Mouse (Mus musculus): ENCODE results near the gene Arrdc5. TPM values are rescaled to one million over a fixed set of nuclear protein-coding genes. Genes with fewer than 3 reads are reported as not detected.

The Arrdc5 gene
- polyA plus RNA-seq (2012; fragmentation: generic; extraction: Trizol): not detected
- long read RNA-seq, experiment 1: 0 reads
- long read RNA-seq, experiment 2: 0 reads

DNA sequence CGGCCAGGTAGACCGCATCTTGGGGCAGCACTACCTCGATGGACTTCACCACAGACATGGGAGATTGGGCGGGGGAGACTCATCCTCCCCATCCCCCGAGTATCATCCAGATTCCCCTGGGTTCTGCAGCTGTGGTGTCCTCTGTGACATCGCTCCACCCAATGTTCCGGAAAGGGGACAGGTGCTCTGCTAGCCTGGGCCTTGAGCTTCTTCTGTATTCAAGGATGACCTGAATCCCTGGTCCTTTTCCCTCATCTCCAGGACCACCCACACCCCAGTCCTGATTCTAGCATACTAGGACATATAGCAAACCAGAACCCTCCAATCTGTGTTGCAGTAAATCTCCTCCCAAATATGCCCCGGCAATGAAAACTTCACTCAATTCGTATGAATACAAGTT, at the start of gene Arrdc5:
Arrdc5 (minus strand) TSS at position 101 of the 400 bp plus-strand sequence.
- peaks cover 8% of the 10 kb centered on the region for H3K79me3 ChIP-seq (ENCODE audit: low read depth)
- no peak within 1 kb of the TSS for H3K4me3 ChIP-seq (ENCODE audit: insufficient read depth, poor library complexity, severe bottlenecking)
- TF ChIP-seq CEBPB (IDR thresholded peaks at IDR 0.05; ENCODE audit: low read depth) (no peak), FOSL1 (IDR thresholded peaks at IDR 0.05; ENCODE audit: insufficient read depth, low read length, poor library complexity, severe bottlenecking) (no peak), CTCF (IDR thresholded peaks at IDR 0.05; ENCODE audit: control insufficient read depth, insufficient read depth, insufficient read length) (no peak), MYOG (IDR thresholded peaks at IDR 0.05; ENCODE audit: control insufficient read depth, extremely low read depth, insufficient read length) (no peak), MAX (IDR thresholded peaks at IDR 0.05) (no peak), MYOD1 (IDR thresholded peaks at IDR 0.05; ENCODE audit: control insufficient read depth, insufficient read length, low read depth) (no peak), USF1 (IDR thresholded peaks at IDR 0.05; ENCODE audit: low read depth) (no peak)
- H3K79me2 ChIP-seq (ENCODE audit: control insufficient read depth, insufficient read depth): peaks cover 12% of the 10 kb centered on the region
- no peaks in the 10 kb centered on the region for H3K27me3 ChIP-seq (ENCODE audit: control insufficient read depth, insufficient read depth, insufficient read length)
- no peak within 1 kb of the TSS for H3ac ChIP-seq (ENCODE audit: control insufficient read depth, insufficient read length, low read depth)
- H3K36me3 ChIP-seq (ENCODE audit: control insufficient read depth, insufficient read depth): peaks cover 4% of the 10 kb centered on the region

DNA sequence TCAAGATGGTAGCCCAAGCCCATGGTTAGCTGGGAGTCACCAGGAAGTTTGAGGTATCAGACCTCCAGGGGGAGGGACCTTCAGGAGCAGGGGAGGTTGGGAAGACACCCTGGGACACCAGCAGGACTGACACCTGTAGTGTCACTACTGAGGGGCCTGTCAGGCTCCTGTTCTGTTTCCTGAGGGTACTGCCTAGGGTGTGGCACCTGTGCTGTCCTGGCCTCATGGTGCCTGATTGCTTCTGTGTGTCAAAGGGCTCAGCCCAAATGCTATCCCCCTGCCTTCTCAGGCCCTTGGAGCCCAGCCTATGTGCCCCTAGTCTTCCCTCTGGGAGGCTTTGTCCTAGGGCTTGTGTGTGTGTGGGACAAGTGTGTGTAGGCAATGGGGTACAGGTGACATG, 48.5 kb upstream of the Arrdc5 start:
- Histone ChIP-seq H3K4me3 (ENCODE audit: insufficient read depth, poor library complexity, severe bottlenecking) (no peak overlapping the region), H3K36me3 (ENCODE audit: control insufficient read depth, insufficient read depth) (no peaks in the 10 kb centered on the region), H3K27me3 (ENCODE audit: control insufficient read depth, insufficient read depth, insufficient read length) (no peaks in the 10 kb centered on the region), H3K79me3 (ENCODE audit: low read depth) (no peaks in the 10 kb centered on the region), H3K79me2 (ENCODE audit: control insufficient read depth, insufficient read depth) (no peaks in the 10 kb centered on the region), H3ac (ENCODE audit: control insufficient read depth, insufficient read length, low read depth) (no peak overlapping the region)
- TF ChIP-seq CTCF (IDR thresholded peaks at IDR 0.05; ENCODE audit: control insufficient read depth, insufficient read depth, insufficient read length) (no peak), CEBPB (IDR thresholded peaks at IDR 0.05; ENCODE audit: low read depth) (no peak), MYOD1 (IDR thresholded peaks at IDR 0.05; ENCODE audit: control insufficient read depth, insufficient read length, low read depth) (no peak), MYOG (IDR thresholded peaks at IDR 0.05; ENCODE audit: control insufficient read depth, extremely low read depth, insufficient read length) (no peak), FOSL1 (IDR thresholded peaks at IDR 0.05; ENCODE audit: insufficient read depth, low read length, poor library complexity, severe bottlenecking) (no peak), USF1 (IDR thresholded peaks at IDR 0.05; ENCODE audit: low read depth) (no peak), MAX (IDR thresholded peaks at IDR 0.05) (no peak)

DNA sequence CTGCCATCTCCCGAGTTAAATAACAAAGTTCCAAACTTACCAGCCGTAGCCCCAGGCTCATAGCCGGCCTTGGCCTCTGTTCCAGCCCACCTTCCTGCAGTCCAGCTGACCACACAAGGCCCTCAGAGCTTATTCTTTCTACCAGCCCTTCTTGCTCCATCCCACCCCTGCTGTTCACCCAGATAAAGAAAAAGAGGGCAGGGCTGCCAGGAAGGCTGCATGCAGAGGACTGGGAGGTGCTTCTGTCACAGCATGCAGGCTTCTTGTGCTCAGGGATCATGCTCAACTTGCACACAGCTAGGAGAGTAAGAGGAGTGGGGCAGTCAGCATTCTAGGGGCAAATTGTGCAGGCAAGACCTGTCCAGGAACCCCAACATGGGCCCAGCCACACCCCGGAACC, 48.0 kb upstream of the Arrdc5 start:
- H3K4me3 ChIP-seq (ENCODE audit: insufficient read depth, poor library complexity, severe bottlenecking): no peak overlapping the region
- TF ChIP-seq MAX (IDR thresholded peaks at IDR 0.05) (no peak), FOSL1 (IDR thresholded peaks at IDR 0.05; ENCODE audit: insufficient read depth, low read length, poor library complexity, severe bottlenecking) (no peak), USF1 (IDR thresholded peaks at IDR 0.05; ENCODE audit: low read depth) (no peak), MYOG (IDR thresholded peaks at IDR 0.05; ENCODE audit: control insufficient read depth, extremely low read depth, insufficient read length) (no peak), MYOD1 (IDR thresholded peaks at IDR 0.05; ENCODE audit: control insufficient read depth, insufficient read length, low read depth) (no peak), CTCF (IDR thresholded peaks at IDR 0.05; ENCODE audit: control insufficient read depth, insufficient read depth, insufficient read length) (no peak), CEBPB (IDR thresholded peaks at IDR 0.05; ENCODE audit: low read depth) (no peak)
- no peaks in the 10 kb centered on the region for H3K79me3 ChIP-seq (ENCODE audit: low read depth)
- no peaks in the 10 kb centered on the region for H3K36me3 ChIP-seq (ENCODE audit: control insufficient read depth, insufficient read depth)
- no peaks in the 10 kb centered on the region for H3K27me3 ChIP-seq (ENCODE audit: control insufficient read depth, insufficient read depth, insufficient read length)
- no peaks in the 10 kb centered on the region for H3K79me2 ChIP-seq (ENCODE audit: control insufficient read depth, insufficient read depth)
- no peak overlapping the region for H3ac ChIP-seq (ENCODE audit: control insufficient read depth, insufficient read length, low read depth)

GRCm38 (mm10) chr17:56345364-56345763, 45.3 kb upstream of the Arrdc5 start:
- H3K27me3 ChIP-seq (ENCODE audit: control insufficient read depth, insufficient read depth, insufficient read length): no peaks in the 10 kb centered on the region
- TF ChIP-seq MAX (IDR thresholded peaks at IDR 0.05) (no peak), MYOG (IDR thresholded peaks at IDR 0.05; ENCODE audit: control insufficient read depth, extremely low read depth, insufficient read length) (no peak), CTCF (IDR thresholded peaks at IDR 0.05; ENCODE audit: control insufficient read depth, insufficient read depth, insufficient read length) (no peak), CEBPB (IDR thresholded peaks at IDR 0.05; ENCODE audit: low read depth) (no peak), MYOD1 (IDR thresholded peaks at IDR 0.05; ENCODE audit: control insufficient read depth, insufficient read length, low read depth) (no peak), FOSL1 (IDR thresholded peaks at IDR 0.05; ENCODE audit: insufficient read depth, low read length, poor library complexity, severe bottlenecking) (no peak), USF1 (IDR thresholded peaks at IDR 0.05; ENCODE audit: low read depth) (no peak)
- H3K79me3 ChIP-seq (ENCODE audit: low read depth): no peaks in the 10 kb centered on the region
- no peaks in the 10 kb centered on the region for H3K79me2 ChIP-seq (ENCODE audit: control insufficient read depth, insufficient read depth)
- H3K4me3 ChIP-seq (ENCODE audit: insufficient read depth, poor library complexity, severe bottlenecking): no peak overlapping the region
- H3ac ChIP-seq (ENCODE audit: control insufficient read depth, insufficient read length, low read depth): no peak overlapping the region
- no peaks in the 10 kb centered on the region for H3K36me3 ChIP-seq (ENCODE audit: control insufficient read depth, insufficient read depth)

DNA sequence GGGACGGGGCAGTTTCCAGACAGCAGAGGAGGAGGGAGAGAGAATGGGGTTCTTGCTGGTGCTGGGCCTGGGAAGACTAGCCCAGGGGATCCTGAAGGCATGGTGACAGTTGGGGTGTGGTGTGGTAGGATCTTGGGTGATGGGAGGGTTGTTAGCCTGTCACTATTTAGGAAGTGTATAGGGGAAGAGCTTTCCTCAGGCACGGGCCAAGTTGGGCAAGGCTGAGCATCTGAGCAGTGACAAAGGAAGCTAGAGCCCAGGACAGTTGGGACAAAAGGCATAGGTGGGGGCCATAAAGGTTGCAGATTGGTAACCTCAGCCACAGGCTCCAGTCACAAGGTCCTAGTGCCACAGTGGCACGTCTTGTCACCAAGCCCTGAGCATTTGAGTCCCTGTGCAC, 43.4 kb upstream of the Arrdc5 start:
- no peak for TF ChIP-seq CEBPB (IDR thresholded peaks at IDR 0.05; ENCODE audit: low read depth)
- no peak for TF ChIP-seq FOSL1 (IDR thresholded peaks at IDR 0.05; ENCODE audit: insufficient read depth, low read length, poor library complexity, severe bottlenecking)
- no peak for TF ChIP-seq MYOD1 (IDR thresholded peaks at IDR 0.05; ENCODE audit: control insufficient read depth, insufficient read length, low read depth)
- TF ChIP-seq CTCF (IDR thresholded peaks at IDR 0.05; ENCODE audit: control insufficient read depth, insufficient read depth, insufficient read length): no peak
- Histone ChIP-seq H3K4me3 (ENCODE audit: insufficient read depth, poor library complexity, severe bottlenecking) (no peak overlapping the region), H3K27me3 (ENCODE audit: control insufficient read depth, insufficient read depth, insufficient read length) (no peaks in the 10 kb centered on the region), H3K79me3 (ENCODE audit: low read depth) (no peaks in the 10 kb centered on the region), H3ac (ENCODE audit: control insufficient read depth, insufficient read length, low read depth) (no peak overlapping the region), H3K36me3 (ENCODE audit: control insufficient read depth, insufficient read depth) (no peaks in the 10 kb centered on the region), H3K79me2 (ENCODE audit: control insufficient read depth, insufficient read depth) (no peaks in the 10 kb centered on the region)

- no peaks in the 10 kb centered on the region for H3K27me3 ChIP-seq (ENCODE audit: control insufficient read depth, insufficient read depth, insufficient read length)
- no peak overlapping the region for H3K4me3 ChIP-seq (ENCODE audit: insufficient read depth, poor library complexity, severe bottlenecking)
- no peak overlapping the region for H3ac ChIP-seq (ENCODE audit: control insufficient read depth, insufficient read length, low read depth)
- TF ChIP-seq CTCF (IDR thresholded peaks at IDR 0.05; ENCODE audit: control insufficient read depth, insufficient read depth, insufficient read length): no peak
- TF ChIP-seq MYOD1 (IDR thresholded peaks at IDR 0.05; ENCODE audit: control insufficient read depth, insufficient read length, low read depth): no peak
- TF ChIP-seq USF1 (IDR thresholded peaks at IDR 0.05; ENCODE audit: low read depth): no peak
- no peak for TF ChIP-seq MYOG (IDR thresholded peaks at IDR 0.05; ENCODE audit: control insufficient read depth, extremely low read depth, insufficient read length)
- no peaks in the 10 kb centered on the region for H3K79me3 ChIP-seq (ENCODE audit: low read depth)
- no peaks in the 10 kb centered on the region for H3K36me3 ChIP-seq (ENCODE audit: control insufficient read depth, insufficient read depth)
- no peaks in the 10 kb centered on the region for H3K79me2 ChIP-seq (ENCODE audit: control insufficient read depth, insufficient read depth)
Measured at GRCm38 (mm10) chr17:56340717-56341116, 40.6 kb upstream of the Arrdc5 start.
